In the genomic region with DNA sequence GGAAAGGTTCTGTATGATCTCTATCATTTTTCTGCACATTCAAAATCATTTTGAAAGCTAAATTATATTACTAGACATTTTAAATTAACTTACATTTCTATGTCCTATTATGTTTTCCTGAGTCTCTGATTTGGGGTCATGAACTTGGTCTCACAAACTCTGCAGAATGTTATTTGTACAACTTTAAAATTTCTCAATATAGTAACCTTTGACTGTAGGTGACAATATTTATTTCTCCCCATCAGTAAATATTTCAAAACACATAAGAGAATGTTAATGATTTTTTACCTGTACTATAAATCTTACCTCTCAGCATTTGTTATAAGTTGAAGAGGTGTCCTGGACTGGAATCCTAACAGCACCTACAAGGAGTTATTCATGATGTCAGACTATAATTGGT, we compare ENCODE assay signal across 25 mouse cellular contexts. TPM values are rescaled to one million over a fixed set of nuclear protein-coding genes. Genes with fewer than 3 reads are reported as not detected.
"Had no signal": no experiment of that assay in that cellular context is flagged by ENCODE, and none has a peak within 500 bp of the region (broad histone marks: within the 10 kb centered on the region; RNA-seq: fewer than 3 reads in every experiment).

A gene (plus strand): TSS at position 301 of the 400 bp plus-strand sequence.

- DNase-seq: retina, postnatal 1 day; right cerebral cortex, adult 18-20 months; right cerebral cortex, postnatal 14 days; right cerebral cortex, postnatal 25 days; right cerebral cortex, postnatal 4 days; spleen, adult 18-20 months; thymus, adult 18-20 months; thymus, adult 2 months; thymus, postnatal 14 days; thymus, postnatal 25 days; thymus, postnatal 36 days; thymus, postnatal 4 days had no signal

- H3K27me3 ChIP-seq: neural tube, embryonic 13.5 days; neural tube, embryonic 15.5 days; stomach, embryonic 15.5 days had no signal

- H3K4me3 ChIP-seq: neural tube, embryonic 13.5 days; neural tube, embryonic 15.5 days; stomach, embryonic 15.5 days had no signal

- H3K4me2 ChIP-seq: neural tube, embryonic 13.5 days; neural tube, embryonic 15.5 days; stomach, embryonic 15.5 days had no signal

- H3K36me3 ChIP-seq: neural tube, embryonic 13.5 days; neural tube, embryonic 15.5 days; stomach, embryonic 15.5 days had no signal

- H3K27ac ChIP-seq: neural tube, embryonic 13.5 days; neural tube, embryonic 15.5 days; stomach, embryonic 15.5 days; stomach, postnatal 0 days had no signal

- H3K9ac ChIP-seq: neural tube, embryonic 13.5 days; neural tube, embryonic 15.5 days; stomach, embryonic 15.5 days had no signal

- H3K4me1 ChIP-seq: neural tube, embryonic 13.5 days; neural tube, embryonic 15.5 days; stomach, embryonic 15.5 days had no signal

- H3K9me3 ChIP-seq: stomach, embryonic 15.5 days had no signal

RNA-seq across cellular contexts. Expression of the gene that starts here (rescaled TPM):
- total RNA-seq: neutrophil, adult 5-6 weeks had no signal
- polyA plus RNA-seq: neural tube, embryonic 13.5 days; neural tube, embryonic 14.5 days; neural tube, embryonic 15.5 days; small intestine, adult 2 months; spleen, adult 2 months; stomach, embryonic 14.5 days; stomach, embryonic 15.5 days; stomach, embryonic 16.5 days; stomach, postnatal 0 days; testis, adult 2 months; thymus, adult 2 months; thymus, postnatal 0 days; urinary bladder, adult 2 months had no signal
